In the genomic region with DNA sequence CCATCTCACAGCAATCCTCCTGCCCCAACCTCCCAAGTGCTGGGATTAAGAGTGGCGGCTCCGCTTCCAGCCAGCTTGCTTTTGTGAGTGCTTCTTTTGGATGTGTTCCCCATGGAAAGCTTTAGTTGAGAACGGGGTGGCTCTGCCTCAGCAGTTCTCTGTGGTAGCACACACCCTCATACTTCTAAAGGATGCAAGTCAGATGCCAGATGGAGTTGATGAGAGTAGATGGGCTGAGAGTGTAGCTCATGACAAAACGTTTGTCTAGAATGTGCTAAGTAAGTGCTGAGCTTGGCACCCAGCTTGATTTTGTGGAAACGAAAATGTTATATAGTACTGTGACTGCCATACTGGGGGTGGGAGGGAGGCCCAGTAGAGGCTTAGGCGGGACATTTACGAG, we compare ENCODE assay signal across 31 mouse cellular contexts. TPM values are rescaled to one million over a fixed set of nuclear protein-coding genes. Genes with fewer than 3 reads are reported as not detected.
DNase-seq lines count a peak whose midpoint lies in the region; ATAC-seq and TF ChIP-seq lines count a peak whose summit lies in the region.
"Had no signal": no experiment of that assay in that cellular context is flagged by ENCODE, and none has a peak within 500 bp of the region (broad histone marks: within the 10 kb centered on the region; RNA-seq: fewer than 3 reads in every experiment).

No protein-coding gene starts in this region.

- no peak overlapping the region for H3K4me3 ChIP-seq in left cerebral cortex, adult 2 months
- H3K4me3 ChIP-seq: forebrain, embryonic 10.5 days; hindbrain, embryonic 10.5 days; intestine, embryonic 15.5 days; limb, embryonic 15.5 days; midbrain, embryonic 15.5 days; neural tube, embryonic 12.5 days had no signal

- intact Hi-C loops in left cerebral cortex, adult 2 months (cut with DNase I), result no loop called here
- intact Hi-C loops in left cerebral cortex, postnatal 25 days (cut with DNase I), result no loop called here
- intact Hi-C loops in heart, postnatal 25 days (cut with DNase I), result no loop called here

- ATAC-seq in frontal cortex, adult (ENCODE audit: low TSS enrichment), result peak; percentile 98
- ATAC-seq: activated CD4-positive, CD25-positive, alpha-beta regulatory T cell, adult 4 months; forebrain, postnatal 0 days; hindbrain, embryonic 16.5 days; intestine, embryonic 15.5 days; midbrain, embryonic 15.5 days had no signal

- H3K27ac ChIP-seq in left cerebral cortex, adult 2 months, result no peak overlapping the region
- H3K27ac ChIP-seq: forebrain, embryonic 10.5 days; hindbrain, embryonic 10.5 days; intestine, embryonic 15.5 days; limb, embryonic 15.5 days; liver, embryonic 14.5 days; midbrain, embryonic 15.5 days; neural tube, embryonic 12.5 days had no signal

- DNase-seq in frontal cortex, postnatal 25 days (ENCODE audit: low spot score in 2 of 2), result no peak
- DNase-seq in left cerebral cortex, adult 18-20 months (ENCODE audit: low spot score in 2 of 2), result peak; percentile 12 to 31
- no peak for DNase-seq in left cerebral cortex, adult 2 months (ENCODE audit: extremely low spot score in 1 of 2, low spot score in 2 of 2)
- DNase-seq in brain, adult 2 months (ENCODE audit: low read depth, low spot score), result peak; percentile 86
- DNase-seq in left cerebral cortex, postnatal 25 days (ENCODE audit: low spot score in 2 of 2), result peak; percentile 26 to 90
- DNase-seq in heart, postnatal 25 days (ENCODE audit: low spot score), result no peak
- no peak for DNase-seq in spleen, postnatal 10 days (ENCODE audit: low spot score in 2 of 2)
- DNase-seq: adrenal gland, adult 8-10 months; cerebellum, adult 18-20 months; cerebellum, postnatal 14 days; forebrain, postnatal 0 days; gastrocnemius, postnatal 10 days; kidney, adult 8-10 months; kidney, postnatal 14 days; lung, embryonic 14.5 days; retina, postnatal 1 day; thymus, adult 2 months; thymus, postnatal 4 days had no signal

- TF ChIP-seq CTCF in left cerebral cortex, adult 2 months (IDR thresholded peaks at IDR 0.05), result no peak

RNA-seq across cellular contexts. Expression of a gene that starts 33.4 kb away (rescaled TPM):
- 10 to 100 TPM in 1 of 2 experiments, 1 to 10 TPM in 1; 7.0 to 10.1 TPM for total RNA-seq in left cerebral cortex, adult 18-20 months (2021)
- 10 to 100 TPM in 1 of 2 experiments, 1 to 10 TPM in 1; 9.4 to 13.9 TPM for total RNA-seq in left cerebral cortex, adult 2 months (2021)
- total RNA-seq in left cerebral cortex, postnatal 25 days (2021), result 10 to 100 TPM in 1 of 2 experiments, 1 to 10 TPM in 1; 9.5 to 11.6 TPM
- total RNA-seq in heart, postnatal 25 days (2021), result 1 to 10 TPM; 5.7 to 6.5 TPM

RNA-seq across cellular contexts. Expression of a gene that starts 37.0 kb away (rescaled TPM):
- 100 to 1,000 TPM; 280 to 293 TPM for total RNA-seq in left cerebral cortex, adult 18-20 months (2021)
- 100 to 1,000 TPM; 281 to 296 TPM for total RNA-seq in left cerebral cortex, adult 2 months (2021)
- total RNA-seq in left cerebral cortex, postnatal 25 days (2021), result 100 to 1,000 TPM; 291 to 311 TPM
- total RNA-seq in heart, postnatal 25 days (2021), result 10 to 100 TPM; 41.2 to 48.3 TPM

RNA-seq across cellular contexts. Expression of a gene that starts 49.3 kb away (rescaled TPM):
- under 1 TPM in 1 of 2 experiments, not detected in 1; 0.09 TPM for total RNA-seq in left cerebral cortex, adult 18-20 months (2021)
- total RNA-seq in left cerebral cortex, adult 2 months (2021), result not detected
- not detected for total RNA-seq in left cerebral cortex, postnatal 25 days (2021)
- total RNA-seq in heart, postnatal 25 days (2021), result under 1 TPM; 0.08 to 0.11 TPM
- total RNA-seq: adrenal gland, adult 8-10 months; forebrain, postnatal 0 days; granulocyte monocyte progenitor cell, adult 5-6 weeks; left cerebral cortex, adult 8-10 months; megakaryocyte, adult 5-6 weeks had no signal

Comparison
In these comparisons a context has a peak if more than half of its experiments do, and no peak if none do; other contexts are left out.
1. DNase-seq: peak in left cerebral cortex, adult 18-20 months (2 of 2), brain, adult 2 months (single experiment) and left cerebral cortex, postnatal 25 days (2 of 2); none in frontal cortex, postnatal 25 days (0 of 2), left cerebral cortex, adult 2 months (0 of 2), heart, postnatal 25 days (single experiment) and spleen, postnatal 10 days (0 of 2).
2. RNA of a gene that starts 37.0 kb away (total RNA-seq): 291 to 311 TPM in left cerebral cortex, postnatal 25 days, 281 to 296 TPM in left cerebral cortex, adult 2 months and 280 to 293 TPM in left cerebral cortex, adult 18-20 months; 41.2 to 48.3 TPM in heart, postnatal 25 days; every median in the first group is over 4 times any median in the second.